Mouse (Mus musculus) liver, embryonic 15.5 days (tissue): ENCODE data around the gene Foxp1. TPM values are rescaled to one million over a fixed set of nuclear protein-coding genes. Genes with fewer than 3 reads are reported as not detected.

Experiments
- ATAC-seq: fragments of 200-750 bp; cut with Nextera tagmentation; 2 replicates; pipeline ENCODE4 v1.8.0; 2017; ENCODE audit warnings: moderate number of reproducible peaks, mild to moderate bottlenecking, moderate library complexity; ENCODE audit not compliant: insufficient read depth
- H3K27ac ChIP-seq: fragments of 300-500 bp; sonication (generic); replicated peaks from 2 replicates; pipeline ENCODE4 v1.5.1; 2015; ENCODE audit warnings: mild to moderate bottlenecking, inconsistent platforms
- H3K27me3 ChIP-seq: fragments of 300-500 bp; sonication (generic); 2 replicates; pipeline ENCODE4 v1.6.1; 2015; ENCODE audit warnings: mild to moderate bottlenecking, inconsistent platforms
- H3K36me3 ChIP-seq: fragments of 300-500 bp; sonication (generic); replicated peaks from 2 replicates; pipeline ENCODE4 v1.6.1; 2015; ENCODE audit warnings: moderate library complexity, mild to moderate bottlenecking, inconsistent platforms
- H3K4me1 ChIP-seq: fragments of 300-500 bp; sonication (generic); replicated peaks from 2 replicates; pipeline ENCODE4 v1.6.1; 2015; ENCODE audit warnings: inconsistent platforms
- H3K4me2 ChIP-seq: fragments of 300-500 bp; sonication (generic); 2 replicates; pipeline ENCODE4 v1.6.1; 2015; ENCODE audit warnings: moderate library complexity, mild to moderate bottlenecking, inconsistent platforms
- H3K4me3 ChIP-seq: fragments of 300-500 bp; sonication (generic); replicated peaks from 2 replicates; pipeline ENCODE4 v1.5.1; 2015; ENCODE audit warnings: mild to moderate bottlenecking, inconsistent platforms
- H3K9ac ChIP-seq: fragments of 300-500 bp; sonication (generic); 2 replicates; pipeline ENCODE4 v1.6.1; 2015; ENCODE audit warnings: moderate library complexity, mild to moderate bottlenecking, inconsistent platforms
- H3K9me3 ChIP-seq: fragments of 300-500 bp; sonication (generic); replicated peaks from 2 replicates; pipeline ENCODE4 v1.6.1; 2016; ENCODE audit warnings: inconsistent platforms
- WGBS: fragments of 180-500 bp; shearing (Covaris S2); methylation state at CpG from one replicate; pipeline ENCODE4 v1.1.7; 2015; ENCODE audit warnings: mixed read lengths; ENCODE audit not compliant: insufficient replicate concordance; 5-methylcytosine and 5-hydroxymethylcytosine counted together
- polyA plus RNA-seq: library from polyadenylated mRNA; unstranded; fragments of >200 nt; fragmentation: Nextera tagmentation; extraction: Ambion mirVana; gene quantifications from 2 replicates; pipeline ENCODE4 v1.2.1, GENCODE M21; 2015

Foxp1 gene
- polyA plus RNA-seq, 1 experiment from 2014 or later = 15.2 TPM

GRCm38 (mm10) chr6:99463906-99464305 is 58.6 kb downstream of the Foxp1 start:
- Histone ChIP-seq H3K4me2 (no peak overlapping the region), H3K36me3 (no peaks in the 10 kb centered on the region), H3K27ac (no peak overlapping the region), H3K9me3 (no peaks in the 10 kb centered on the region), H3K27me3 (no peaks in the 10 kb centered on the region), H3K4me3 (no peak overlapping the region), H3K4me1 (no peaks in the 10 kb centered on the region), H3K9ac (no peak overlapping the region)
- WGBS = 66% methylated on average over 7 of the region's 7 CpGs
- no peak for ATAC-seq

- no peak for ATAC-seq
- WGBS = 52% methylated on average over 4 of the region's 4 CpGs
- no peak overlapping the region for H3K27ac ChIP-seq
- H3K36me3 ChIP-seq = no peaks in the 10 kb centered on the region; the same call in 1 of the 2 replicates
- H3K4me3 ChIP-seq = no peak overlapping the region
- no peak overlapping the region for H3K9ac ChIP-seq
- no peaks in the 10 kb centered on the region for H3K9me3 ChIP-seq
- peaks cover under 1% of the 10 kb centered on the region for H3K4me1 ChIP-seq
- no peaks in the 10 kb centered on the region for H3K27me3 ChIP-seq
- H3K4me2 ChIP-seq = no peak overlapping the region
Measured at GRCm38 (mm10) chr6:99458775-99459174, 63.7 kb downstream of the Foxp1 start.

GRCm38 (mm10) chr6:99453763-99454520 is 68.6 kb downstream of the Foxp1 start:
- 75% methylated on average over 7 of the region's 7 CpGs for WGBS
- H3K27me3 ChIP-seq = no peaks in the 10 kb centered on the region
- ATAC-seq = no peak

GRCm38 (mm10) chr6:99452638-99453185 is 69.8 kb downstream of the Foxp1 start:
- ATAC-seq = no peak
- peaks cover 15% of the 10 kb centered on the region for H3K4me1 ChIP-seq
- no peak overlapping the region for H3K27ac ChIP-seq

More at GRCm38 (mm10) chr6:99453763-99454520, 68.6 kb downstream of the Foxp1 start:
- no peaks in the 10 kb centered on the region for H3K9me3 ChIP-seq
- no peaks in the 10 kb centered on the region; the same call in 1 of the 2 replicates for H3K36me3 ChIP-seq
- no peak overlapping the region for H3K4me2 ChIP-seq
- H3K9ac ChIP-seq = no peak overlapping the region
- H3K4me1 ChIP-seq = peaks cover 15% of the 10 kb centered on the region
- H3K27ac ChIP-seq = no peak overlapping the region
- H3K4me3 ChIP-seq = no peak overlapping the region

GRCm38 (mm10) chr6:99451479-99451878 is 71.0 kb downstream of the Foxp1 start:
- Histone ChIP-seq H3K9me3 (no peaks in the 10 kb centered on the region), H3K36me3 (no peaks in the 10 kb centered on the region; the same call in 1 of the 2 replicates), H3K4me1 (peaks cover 15% of the 10 kb centered on the region), H3K9ac (no peak overlapping the region), H3K4me2 (no peak overlapping the region), H3K27ac (no peak overlapping the region), H3K4me3 (no peak overlapping the region), H3K27me3 (no peaks in the 10 kb centered on the region)
- WGBS = 43% methylated on average over 11 of the region's 11 CpGs
- ATAC-seq = no peak

More at GRCm38 (mm10) chr6:99452638-99453185, 69.8 kb downstream of the Foxp1 start:
- Histone ChIP-seq H3K4me2 (no peak overlapping the region), H3K9ac (no peak overlapping the region), H3K36me3 (no peaks in the 10 kb centered on the region; the same call in 1 of the 2 replicates), H3K4me3 (no peak overlapping the region), H3K9me3 (no peaks in the 10 kb centered on the region), H3K27me3 (no peaks in the 10 kb centered on the region)
- WGBS = 52% methylated on average over 2 of the region's 2 CpGs

- Histone ChIP-seq H3K36me3 (no peaks in the 10 kb centered on the region), H3K9me3 (no peaks in the 10 kb centered on the region), H3K4me2 (no peak overlapping the region), H3K4me3 (no peak overlapping the region), H3K27me3 (no peaks in the 10 kb centered on the region), H3K4me1 (peaks cover 9% of the 10 kb centered on the region; the same call in 1 of the 2 replicates), H3K27ac (no peak overlapping the region), H3K9ac (no peak overlapping the region)
- 64% methylated on average over 4 of the region's 4 CpGs for WGBS
- ATAC-seq = no peak
Measured at GRCm38 (mm10) chr6:99447447-99447846, 75.1 kb downstream of the Foxp1 start.

GRCm38 (mm10) chr6:99446801-99447415 is 75.6 kb downstream of the Foxp1 start:
- ATAC-seq = no peak
- H3K4me1 ChIP-seq = peaks cover 7% of the 10 kb centered on the region; the same call in 1 of the 2 replicates
- no peak overlapping the region for H3K27ac ChIP-seq
- no peaks in the 10 kb centered on the region for H3K36me3 ChIP-seq
- no peaks in the 10 kb centered on the region for H3K9me3 ChIP-seq
- no peak overlapping the region for H3K9ac ChIP-seq
- no peak overlapping the region for H3K4me3 ChIP-seq
- no peak overlapping the region for H3K4me2 ChIP-seq
- WGBS = 82% methylated on average over 12 of the region's 12 CpGs
- no peaks in the 10 kb centered on the region for H3K27me3 ChIP-seq

GRCm38 (mm10) chr6:99443460-99443859 is 79.1 kb downstream of the Foxp1 start:
- H3K27ac ChIP-seq = no peak overlapping the region
- no peaks in the 10 kb centered on the region for H3K36me3 ChIP-seq
- H3K27me3 ChIP-seq = no peaks in the 10 kb centered on the region
- peaks cover 9% of the 10 kb centered on the region for H3K4me1 ChIP-seq
- ATAC-seq = no peak
- 56% methylated on average over 5 of the region's 5 CpGs for WGBS
- H3K4me2 ChIP-seq = no peak overlapping the region
- H3K9ac ChIP-seq = no peak overlapping the region
- no peaks in the 10 kb centered on the region for H3K9me3 ChIP-seq
- H3K4me3 ChIP-seq = no peak overlapping the region

GRCm38 (mm10) chr6:99441100-99441499 is 81.4 kb downstream of the Foxp1 start:
- Histone ChIP-seq H3K4me2 (no peak overlapping the region), H3K4me3 (no peak overlapping the region), H3K27ac (no peak overlapping the region), H3K4me1 (peaks cover 14% of the 10 kb centered on the region), H3K27me3 (no peaks in the 10 kb centered on the region), H3K9ac (no peak overlapping the region), H3K9me3 (no peaks in the 10 kb centered on the region), H3K36me3 (no peaks in the 10 kb centered on the region)
- WGBS = 63% methylated on average over 7 of the region's 7 CpGs
- no peak for ATAC-seq

- Histone ChIP-seq H3K9me3 (no peaks in the 10 kb centered on the region), H3K27ac (no peak overlapping the region), H3K9ac (no peak overlapping the region), H3K27me3 (no peaks in the 10 kb centered on the region), H3K4me2 (no peak overlapping the region), H3K36me3 (no peaks in the 10 kb centered on the region), H3K4me3 (no peak overlapping the region), H3K4me1 (peaks cover 14% of the 10 kb centered on the region)
- 64% methylated on average over 2 of the region's 2 CpGs for WGBS
- no peak for ATAC-seq
Measured at GRCm38 (mm10) chr6:99440606-99441005, 81.9 kb downstream of the Foxp1 start.

- Histone ChIP-seq H3K4me2 (no peak overlapping the region), H3K4me3 (no peak overlapping the region), H3K9me3 (no peaks in the 10 kb centered on the region), H3K36me3 (no peaks in the 10 kb centered on the region), H3K27me3 (no peaks in the 10 kb centered on the region), H3K9ac (no peak overlapping the region), H3K4me1 (peaks cover 14% of the 10 kb centered on the region), H3K27ac (no peak overlapping the region)
- ATAC-seq = no peak
- WGBS = 38% methylated on average over 9 of the region's 9 CpGs
Measured at GRCm38 (mm10) chr6:99439878-99440361, 82.6 kb downstream of the Foxp1 start.
